Mouse (Mus musculus) adrenal gland, postnatal 14 days (tissue): Measurements from ENCODE around the gene Socs2. TPM values are rescaled to one million over a fixed set of nuclear protein-coding genes. Genes with fewer than 3 reads are reported as not detected.

Experiments
- DNase-seq: peaks from one replicate; pipeline ENCODE4 v3.0.0; 2021; ENCODE audit warnings: mixed read lengths
- long read RNA-seq, 2 experiments: library from polyadenylated mRNA; stranded (forward); transcript quantifications; one replicate each; pipeline ENCODE4 v2.0.0; 2021
- total RNA-seq: library from RNA; stranded (reverse); gene quantifications from 2 replicates; pipeline ENCODE4 v1.2.3, GENCODE M21; 2021

Socs2 gene
- total RNA-seq: 18.2 and 24.5 TPM in 2 replicates
- long read RNA-seq, experiment 1, transcript Socs2-201 (3 exons, 2,222 nt): major isoform, 14 of 22 reads
- long read RNA-seq, experiment 1, partial matches to known transcripts: 0 of 22 reads
- long read RNA-seq, experiment 1, other reads (novel, unspliced or antisense): 4 of 22 reads
- long read RNA-seq, experiment 2, transcript Socs2-201 (3 exons, 2,222 nt): major isoform, 18 of 23 reads
- long read RNA-seq, experiment 2, partial matches to known transcripts: 0 of 23 reads
- long read RNA-seq, experiment 2, other reads (novel, unspliced or antisense): 4 of 23 reads

- DNase-seq: peak; percentile 95
Observed at GRCm38 (mm10) chr10:95416685-95417495, at the start of gene Socs2. Gene Socs2 (minus strand): TSS chr10:95417180.

DNA sequence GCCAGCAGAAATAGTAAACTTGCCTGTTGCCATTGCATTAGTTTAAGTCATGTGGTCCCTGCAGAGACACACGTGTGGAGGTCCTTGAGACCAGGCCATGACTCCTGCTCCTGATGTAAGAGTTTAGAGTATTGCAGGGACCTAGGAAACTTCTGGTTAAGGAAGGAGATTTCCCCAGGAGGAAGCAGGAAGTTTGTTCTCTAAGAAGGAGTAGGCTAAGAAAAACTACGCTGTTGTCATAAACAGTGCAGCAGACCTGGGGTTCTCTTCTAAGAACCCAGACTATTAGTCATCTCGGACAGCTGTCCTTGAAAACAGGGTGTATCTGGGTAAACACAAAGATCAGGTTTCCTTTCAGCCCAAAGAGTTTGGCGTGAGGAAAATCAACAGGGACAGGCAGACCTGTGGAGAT is 48.5 kb upstream of the Socs2 start:
- peak; percentile 53 for DNase-seq

DNA sequence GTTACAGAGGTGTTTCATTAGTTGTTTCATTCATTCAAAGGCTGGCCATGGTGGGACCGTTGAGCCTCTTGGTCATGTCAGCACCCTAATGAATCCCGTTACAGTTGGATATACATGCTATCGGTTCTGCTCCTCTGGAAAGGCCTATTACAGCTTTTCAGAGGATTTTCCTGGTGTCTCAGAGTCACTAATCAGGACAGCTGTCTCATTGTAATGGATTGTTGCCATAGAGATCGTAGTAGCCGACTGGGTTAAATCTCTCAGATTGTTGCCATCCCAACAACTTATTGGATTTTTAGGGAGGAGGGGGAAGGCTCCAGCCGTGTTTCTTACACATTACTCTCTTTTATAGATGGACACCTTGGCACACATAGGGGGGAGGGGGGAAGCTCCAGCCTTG is 47.5 kb upstream of the Socs2 start:
- no peak for DNase-seq

DNA sequence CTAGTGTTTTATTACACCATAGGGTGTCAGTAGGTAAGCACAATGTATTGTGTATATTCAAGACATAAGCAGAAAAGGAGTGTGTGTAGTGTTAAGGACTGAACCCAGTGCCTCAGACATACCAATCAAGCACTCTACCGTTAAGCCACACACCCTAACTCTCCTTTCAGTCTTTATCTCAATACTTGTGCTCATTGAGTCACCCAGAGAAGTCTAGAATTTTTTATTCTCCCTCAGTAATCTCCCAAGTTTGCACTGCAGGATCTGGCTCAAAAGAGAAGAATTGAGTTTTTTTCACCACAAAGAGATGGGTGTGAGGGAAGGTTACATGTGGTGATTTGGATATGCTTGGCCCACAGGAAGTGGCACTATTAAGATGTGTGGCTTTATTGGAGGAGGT is 45.3 kb upstream of the Socs2 start:
- no peak for DNase-seq

- DNase-seq: no peak
Observed at GRCm38 (mm10) chr10:95461053-95461553, 44.1 kb upstream of the Socs2 start.

GRCm38 (mm10) chr10:95458050-95458806 is 41.2 kb upstream of the Socs2 start:
- DNase-seq: no peak

GRCm38 (mm10) chr10:95457367-95458049 is 40.5 kb upstream of the Socs2 start:
- DNase-seq: no peak

GRCm38 (mm10) chr10:95456103-95456502 is 39.1 kb upstream of the Socs2 start:
- DNase-seq: no peak

DNA sequence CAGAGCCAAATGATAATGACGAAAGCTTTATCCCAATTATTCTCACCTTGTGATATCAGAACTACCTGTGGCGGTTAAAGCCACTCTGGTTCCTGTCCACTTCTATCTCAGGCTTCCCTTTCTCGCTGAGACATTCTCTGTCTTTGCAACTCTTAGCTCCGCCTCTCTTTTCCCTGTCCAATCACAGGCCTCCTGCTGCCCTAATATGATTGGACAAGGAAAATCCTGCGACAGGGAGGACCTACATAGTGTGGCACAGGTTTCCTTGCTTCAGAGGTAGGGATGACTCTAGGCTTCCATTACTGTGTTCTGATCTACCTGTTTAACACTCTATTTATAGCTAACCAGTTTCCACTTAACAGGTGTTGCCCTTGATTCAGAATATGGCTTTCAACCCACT is 36.3 kb upstream of the Socs2 start:
- no peak for DNase-seq

DNA sequence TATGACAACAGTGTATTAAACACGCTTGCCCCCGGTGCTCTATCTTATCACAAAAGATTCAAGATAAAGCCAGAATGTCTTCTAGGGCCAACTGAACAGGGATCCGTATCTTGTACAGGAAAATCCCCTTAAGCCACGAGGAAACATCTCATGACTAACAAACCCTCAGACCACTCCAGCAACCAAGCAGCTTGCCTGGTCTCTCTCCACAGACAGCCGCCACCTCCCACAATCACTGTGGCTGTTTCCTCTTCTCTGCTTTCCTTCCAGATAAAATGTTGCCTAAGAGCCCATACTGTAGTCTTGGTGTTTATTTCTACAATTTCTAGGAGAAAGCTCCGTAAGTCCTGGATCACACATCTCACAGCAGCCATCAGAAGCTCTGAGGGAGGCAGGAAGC is 32.1 kb upstream of the Socs2 start:
- DNase-seq: no peak

- DNase-seq: no peak
Observed at GRCm38 (mm10) chr10:95447954-95448353, 31.0 kb upstream of the Socs2 start.

GRCm38 (mm10) chr10:95445104-95446056 is 28.4 kb upstream of the Socs2 start:
- DNase-seq: peak; percentile 15

DNA sequence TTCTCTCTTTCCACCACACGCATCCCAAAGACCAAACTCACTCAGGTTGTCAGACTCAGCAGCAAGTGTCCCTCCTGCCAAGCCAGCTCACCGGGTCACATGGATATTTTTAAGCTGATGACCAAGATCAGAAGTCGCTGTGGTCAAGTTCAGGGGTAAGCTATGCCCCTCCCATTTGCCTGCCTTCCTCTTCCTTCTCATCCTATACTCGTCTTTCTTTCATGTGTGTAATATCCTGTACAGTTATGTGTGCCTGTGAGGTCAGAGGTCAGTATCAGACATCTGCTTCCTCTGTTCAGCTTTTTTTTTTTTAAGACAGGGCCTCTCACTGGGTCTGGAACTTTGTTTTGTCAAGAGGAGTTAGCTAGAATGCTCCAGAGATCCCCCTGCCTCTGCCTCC is 25.4 kb upstream of the Socs2 start:
- DNase-seq: no peak

- DNase-seq: no peak
Observed at GRCm38 (mm10) chr10:95440566-95440965, 23.6 kb upstream of the Socs2 start.

GRCm38 (mm10) chr10:95439718-95440339 is 22.8 kb upstream of the Socs2 start:
- DNase-seq: no peak

DNA sequence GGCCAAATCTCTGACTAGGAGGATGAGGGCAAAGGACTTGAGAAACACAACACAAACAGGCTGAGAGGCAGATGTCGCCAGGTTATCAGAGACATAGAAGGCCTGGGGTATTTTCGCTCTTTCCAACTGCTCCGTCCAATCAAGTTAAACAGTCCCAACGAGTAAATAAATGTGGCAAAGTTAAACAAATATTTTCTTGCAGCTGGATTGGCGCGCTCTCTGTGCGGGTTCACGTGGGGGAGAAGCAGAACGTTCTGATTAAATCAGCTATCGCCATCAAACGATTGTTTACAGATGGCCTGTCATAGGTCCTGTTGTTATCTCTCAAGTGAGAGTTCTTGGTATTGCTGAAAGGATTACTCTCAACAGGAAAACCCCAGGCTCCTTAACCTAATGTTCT is 22.0 kb upstream of the Socs2 start:
- no peak for DNase-seq

GRCm38 (mm10) chr10:95430271-95430670 is 13.3 kb upstream of the Socs2 start:
- DNase-seq: no peak

- DNase-seq: no peak
Observed at GRCm38 (mm10) chr10:95429111-95429510, 12.1 kb upstream of the Socs2 start.

DNA sequence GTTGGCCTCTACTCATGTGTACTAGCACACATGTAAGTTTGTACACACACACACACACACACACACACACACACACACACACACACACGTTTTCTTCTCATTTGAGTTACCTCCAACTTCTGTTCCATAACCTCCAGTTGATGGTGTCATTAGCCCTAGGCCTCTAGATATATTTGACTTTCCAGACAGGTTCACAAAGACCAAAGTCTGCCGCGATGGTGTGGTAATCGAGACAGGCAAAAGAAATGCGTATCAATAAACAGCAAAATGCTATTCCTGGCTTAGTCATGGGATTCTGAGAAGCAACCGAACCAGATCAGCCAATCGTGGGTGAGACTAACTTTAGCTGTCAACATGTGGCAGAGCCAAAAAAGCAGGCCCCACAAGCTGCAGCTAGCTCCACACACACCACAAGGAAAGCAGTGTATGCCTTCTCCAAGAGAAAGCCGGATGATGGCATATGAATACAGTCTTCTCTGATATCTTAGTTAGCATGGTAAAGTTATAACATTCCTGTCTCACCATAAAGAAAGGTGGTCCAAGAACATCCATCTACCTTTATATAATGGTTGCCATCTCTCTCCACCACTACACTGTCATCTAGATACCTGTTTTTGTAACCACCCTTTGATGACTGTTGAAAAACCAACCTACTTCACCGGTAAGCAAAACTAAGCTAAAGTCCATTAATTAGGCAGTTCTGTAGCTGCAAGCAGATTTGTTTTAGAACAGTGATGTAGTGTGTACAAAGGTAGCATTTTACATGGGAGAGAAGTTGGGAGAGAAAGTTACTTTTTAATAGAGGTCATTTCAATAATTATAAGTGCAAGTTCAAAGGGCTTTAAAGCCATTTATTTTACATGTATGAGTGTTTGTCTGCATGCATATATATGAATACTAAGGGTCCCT is 9.5 kb upstream of the Socs2 start:
- no peak for DNase-seq
